Mouse (Mus musculus): ENCODE results near the gene Lbhd2. TPM values are rescaled to one million over a fixed set of nuclear protein-coding genes. Genes with fewer than 3 reads are reported as not detected.

The Lbhd2 gene
- total and polyA plus RNA-seq, 3 experiments = not detected

- H3K27ac ChIP-seq (ENCODE audit: control insufficient read depth, low read depth, low read length) = no peak within 1 kb of the TSS
- no peaks in the 10 kb centered on the region for H3K27me3 ChIP-seq (ENCODE audit: control insufficient read depth in 1 of 2, insufficient read depth in 2 of 2, low read length in 2 of 2)
- no peaks in the 10 kb centered on the region for H3K9me3 ChIP-seq (replicated peaks; ENCODE audit: insufficient read depth, low read length)
- H3K36me3 ChIP-seq (ENCODE audit: control insufficient read depth in 1 of 2, insufficient read depth in 2 of 2, low read length in 2 of 2) = no peaks in the 10 kb centered on the region
- no peak for DNase-seq (ENCODE audit: low read depth, low spot score)
- H3K4me3 ChIP-seq (ENCODE audit: control insufficient read depth in 1 of 2, insufficient read depth in 1 of 2, low read depth in 2 of 2, low read length in 2 of 2) = no peak within 1 kb of the TSS; a peak in 1 of 4 replicates
- peaks cover 0 to 13% of the 10 kb centered on the region in 2 experiments; a peak in 3 of 4 replicates for H3K4me1 ChIP-seq (ENCODE audit: control insufficient read depth in 1 of 2, insufficient read depth in 2 of 2, low read length in 2 of 2)
- TF ChIP-seq UBTF (IDR thresholded peaks at IDR 0.05; ENCODE audit: borderline replicate concordance, insufficient read depth, low read depth, low read length) = no peak
- TF ChIP-seq CHD2 (IDR thresholded peaks at IDR 0.05; ENCODE audit: low read length) = no peak
- no peak for TF ChIP-seq SIN3A (IDR thresholded peaks at IDR 0.05; ENCODE audit: low read length)
- H3K79me2 ChIP-seq (ENCODE audit: control insufficient read depth, insufficient read depth, low read length, poor library complexity) = no peaks in the 10 kb centered on the region
- H3K9ac ChIP-seq (ENCODE audit: control insufficient read depth, low read depth, low read length, poor library complexity, severe bottlenecking) = no peak within 1 kb of the TSS
Measured at GRCm38 (mm10) chr12:111416921-111417779, 10.5 kb downstream of the Lbhd2 start, which contains the start of gene Exoc3l4. Gene Exoc3l4 (plus strand): TSS chr12:111417017.

DNA sequence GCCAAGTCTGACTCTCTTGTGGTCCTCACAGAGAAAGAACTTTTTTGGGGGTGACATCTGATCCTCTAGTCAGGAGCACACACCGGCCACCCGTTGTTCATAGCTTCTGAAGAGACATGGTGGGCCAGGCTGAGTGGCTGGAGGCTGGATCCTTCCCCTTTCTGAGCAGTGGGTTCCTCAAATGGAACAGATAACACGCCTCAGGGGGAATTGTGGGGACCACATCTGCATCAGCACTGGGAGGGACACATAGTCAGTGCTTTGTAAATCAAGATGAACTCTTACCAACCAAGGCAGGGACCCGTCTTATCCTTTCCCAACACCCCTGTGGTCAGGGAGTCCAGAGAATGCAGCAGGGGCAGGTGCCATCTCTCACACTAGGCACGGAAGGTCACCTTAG is 13.3 kb downstream of the Lbhd2 start:
- TF ChIP-seq ZKSCAN1 (IDR thresholded peaks at IDR 0.05; ENCODE audit: low read depth, low read length) (peak; percentile 97), EP300 (IDR thresholded peaks at IDR 0.05; ENCODE audit: low read depth in 1 of 2, low read length in 2 of 2) (peak in 1 of 2 experiments; percentile 56; a peak in 1 of 4 replicates), MAFK (IDR thresholded peaks at IDR 0.05; ENCODE audit: borderline replicate concordance, low read depth, low read length) (no peak), E2F4 (IDR thresholded peaks at IDR 0.05; ENCODE audit: borderline replicate concordance, low read depth, low read length) (no peak), POLR2A (IDR thresholded peaks at IDR 0.05; ENCODE audit: control insufficient read depth in 1 of 2, insufficient read depth in 1 of 2, low read depth in 1 of 2, low read length in 2 of 2, poor library complexity in 1 of 2) (no peak), GATA1 (IDR thresholded peaks at IDR 0.05; ENCODE audit: low read depth, low read length) (peak; percentile 51), TBP (IDR thresholded peaks at IDR 0.05; ENCODE audit: low read depth, low read length) (peak; percentile 79)
- H3K27ac ChIP-seq (ENCODE audit: control insufficient read depth, low read depth, low read length) = no peak overlapping the region
- no peak overlapping the region for H3K4me3 ChIP-seq (ENCODE audit: control insufficient read depth in 1 of 2, insufficient read depth in 1 of 2, low read depth in 2 of 2, low read length in 2 of 2)
- H3K27me3 ChIP-seq (ENCODE audit: control insufficient read depth in 1 of 2, insufficient read depth in 2 of 2, low read length in 2 of 2) = no peaks in the 10 kb centered on the region
- no peaks in the 10 kb centered on the region for H3K9me3 ChIP-seq (replicated peaks; ENCODE audit: insufficient read depth, low read length)
- no peaks in the 10 kb centered on the region for H3K36me3 ChIP-seq (ENCODE audit: control insufficient read depth in 1 of 2, insufficient read depth in 2 of 2, low read length in 2 of 2)
- no peaks in the 10 kb centered on the region for H3K79me2 ChIP-seq (ENCODE audit: control insufficient read depth, insufficient read depth, low read length, poor library complexity)
- no peak overlapping the region for H3K9ac ChIP-seq (ENCODE audit: control insufficient read depth, low read depth, low read length, poor library complexity, severe bottlenecking)
- peaks cover 0 to 13% of the 10 kb centered on the region in 2 experiments; a peak in 3 of 4 replicates for H3K4me1 ChIP-seq (ENCODE audit: control insufficient read depth in 1 of 2, insufficient read depth in 2 of 2, low read length in 2 of 2)
- DNase-seq (ENCODE audit: low read depth, low spot score) = peak; percentile 77

DNA sequence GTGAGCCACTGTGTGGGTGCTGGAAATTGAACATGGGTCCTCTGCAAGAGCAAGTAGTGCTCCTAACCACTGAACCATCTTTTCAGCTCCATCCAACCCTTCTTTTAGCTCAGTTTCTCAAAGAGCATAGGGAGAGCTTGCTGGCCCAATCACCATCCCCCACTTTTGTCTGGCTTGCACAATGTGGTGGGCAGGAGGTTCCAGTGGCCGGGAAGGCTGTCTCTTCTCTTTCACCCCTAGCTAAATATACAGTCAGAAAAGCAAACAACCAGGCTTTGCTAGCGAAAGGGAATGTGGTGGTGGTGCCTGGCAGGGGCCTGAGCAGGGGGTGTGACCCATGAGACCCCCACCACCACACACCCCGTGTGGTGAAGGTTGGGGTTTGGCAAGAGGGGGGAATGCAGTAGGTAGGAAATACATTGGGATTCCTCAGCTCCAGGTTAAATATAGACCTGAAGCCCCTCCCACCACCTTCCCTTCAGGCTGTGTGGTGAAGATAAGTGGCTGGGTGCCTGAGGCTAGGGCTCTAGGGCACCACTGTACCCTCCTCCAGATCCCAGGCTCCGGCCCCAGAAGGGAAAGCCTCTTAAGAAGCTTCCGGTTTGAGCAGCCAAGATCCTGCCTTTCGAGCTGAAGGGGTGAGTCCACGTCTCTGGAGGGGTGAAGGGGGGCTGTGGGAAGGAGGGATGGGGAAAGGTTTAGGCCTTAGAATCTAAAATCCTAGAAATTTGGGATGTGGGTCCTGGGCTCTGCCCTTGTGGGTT is 14.5 kb downstream of the Lbhd2 start:
- Histone ChIP-seq H3K27ac (ENCODE audit: control insufficient read depth, low read depth, low read length) (no peak overlapping the region), H3K27me3 (ENCODE audit: control insufficient read depth in 1 of 2, insufficient read depth in 2 of 2, low read length in 2 of 2) (no peaks in the 10 kb centered on the region), H3K9ac (ENCODE audit: control insufficient read depth, low read depth, low read length, poor library complexity, severe bottlenecking) (no peak overlapping the region), H3K36me3 (ENCODE audit: control insufficient read depth in 1 of 2, insufficient read depth in 2 of 2, low read length in 2 of 2) (no peaks in the 10 kb centered on the region), H3K9me3 (replicated peaks; ENCODE audit: insufficient read depth, low read length) (no peaks in the 10 kb centered on the region), H3K4me3 (ENCODE audit: control insufficient read depth in 1 of 2, insufficient read depth in 1 of 2, low read depth in 2 of 2, low read length in 2 of 2) (no peak overlapping the region), H3K79me2 (ENCODE audit: control insufficient read depth, insufficient read depth, low read length, poor library complexity) (no peaks in the 10 kb centered on the region), H3K4me1 (ENCODE audit: control insufficient read depth in 1 of 2, insufficient read depth in 2 of 2, low read length in 2 of 2) (peaks cover 0 to 13% of the 10 kb centered on the region in 2 experiments; a peak in 3 of 4 replicates)
- peak; percentile 24; the same call in 1 of the 2 replicates for TF ChIP-seq TAL1 (IDR thresholded peaks at IDR 0.05; ENCODE audit: low read length)
- no peak for TF ChIP-seq ZMIZ1 (IDR thresholded peaks at IDR 0.05; ENCODE audit: low read depth, low read length)
- no peak for DNase-seq (ENCODE audit: low read depth, low spot score)

Data from MEL (cell line).